Mouse (Mus musculus) kidney, adult 2 months (tissue): ENCODE data around the gene Arl15. TPM values are rescaled to one million over a fixed set of nuclear protein-coding genes. Genes with fewer than 3 reads are reported as not detected.
"Not testable (repeated sequence)": the region's sequence is repeated elsewhere in the genome, so short reads cannot be mapped to it uniquely, and the experiment has no call there.

Experiments
- DNase-seq: peaks from one replicate; pipeline ENCODE4 v3.0.0; 2021
- H3K27ac ChIP-seq: fragments of 200-500 bp; 2 replicates; pipeline ENCODE4 v1.5.1; 2012; ENCODE audit warnings: low read depth, low read length, control low read depth, inconsistent platforms; ENCODE audit not compliant: insufficient read depth
- H3K27me3 ChIP-seq: fragments of 200-500 bp; replicated peaks from 2 replicates; pipeline ENCODE4 v1.6.1; 2012; ENCODE audit warnings: mild to moderate bottlenecking, moderate library complexity, low read length, inconsistent platforms; ENCODE audit not compliant: control insufficient read depth, insufficient read depth
- H3K36me3 ChIP-seq: fragments of 200-500 bp; 2 replicates; pipeline ENCODE4 v1.6.1; 2012; ENCODE audit warnings: mild to moderate bottlenecking, moderate library complexity, low read length, inconsistent platforms; ENCODE audit not compliant: control insufficient read depth, insufficient read depth
- H3K4me1 ChIP-seq: fragments of 200-500 bp; 2 replicates; pipeline ENCODE4 v1.6.1; 2011; ENCODE audit warnings: low read length; ENCODE audit not compliant: control insufficient read depth, insufficient read depth
- H3K4me3 ChIP-seq: fragments of 200-500 bp; 2 replicates; pipeline ENCODE4 v1.5.1; 2011; ENCODE audit warnings: mild to moderate bottlenecking, low read depth, low read length, control low read depth; ENCODE audit not compliant: insufficient read depth
- CTCF ChIP-seq: fragments of 200-500 bp; conservative IDR thresholded peaks from 2 replicates; pipeline ENCODE4 v1.5.1; 2011; ENCODE audit warnings: low read depth, mild to moderate bottlenecking, control low read depth, low read length, moderate library complexity, mixed read lengths; ENCODE audit not compliant: insufficient read depth, insufficient read length
- POLR2A ChIP-seq: fragments of 200-500 bp; IDR thresholded peaks from one replicate; pipeline ENCODE4 v1.6.1; 2011; ENCODE audit warnings: low read depth, low read length, control low read depth
- WGBS: fragments of 180-500 bp; shearing (Covaris S2); methylation state at CpG from one replicate; pipeline ENCODE4 v1.1.7; 2018; 5-methylcytosine and 5-hydroxymethylcytosine counted together
- polyA plus RNA-seq: library from polyadenylated mRNA; depleted of rRNA; stranded (reverse); fragments of >200 nt; gene quantifications from 2 replicates; pipeline ENCODE4 v1.2.3, GENCODE M21; 2012

Arl15 gene
- polyA plus RNA-seq, 1 experiment, result 9.4 TPM

GRCm38 (mm10) chr13:113785803-113786202 is 8.5 kb upstream of the Arl15 start:
- no peaks in the 10 kb centered on the region for H3K27me3 ChIP-seq
- no peaks in the 10 kb centered on the region for H3K36me3 ChIP-seq
- no peaks in the 10 kb centered on the region for H3K4me1 ChIP-seq
- no peak overlapping the region for H3K27ac ChIP-seq
- 78% methylated on average over 5 of the region's 5 CpGs for WGBS
- no peak overlapping the region for H3K4me3 ChIP-seq
- DNase-seq, result no peak
- TF ChIP-seq CTCF, result no peak
- TF ChIP-seq POLR2A, result no peak

GRCm38 (mm10) chr13:113787136-113787535 is 7.2 kb upstream of the Arl15 start:
- H3K27me3 ChIP-seq, result no peaks in the 10 kb centered on the region
- H3K36me3 ChIP-seq, result no peaks in the 10 kb centered on the region
- H3K4me1 ChIP-seq, result no peaks in the 10 kb centered on the region
- TF ChIP-seq CTCF (no peak), POLR2A (no peak)
- 73% methylated on average over 8 of the region's 8 CpGs for WGBS
- H3K27ac ChIP-seq, result no peak overlapping the region
- H3K4me3 ChIP-seq, result no peak overlapping the region
- DNase-seq, result no peak

GRCm38 (mm10) chr13:113790016-113790415 is 4.3 kb upstream of the Arl15 start:
- H3K36me3 ChIP-seq, H3K27ac ChIP-seq, H3K27me3 ChIP-seq, H3K4me3 ChIP-seq, H3K4me1 ChIP-seq: not testable (repeated sequence)
- WGBS, result 68% methylated on average over 3 of the region's 3 CpGs
- DNase-seq, result peak; percentile 78

- no peaks in the 10 kb centered on the region for H3K27me3 ChIP-seq
- H3K36me3 ChIP-seq, result no peaks in the 10 kb centered on the region; the same call in 1 of the 2 replicates
- 70% methylated on average over 9 of the region's 9 CpGs for WGBS
- no peak for DNase-seq
- H3K27ac ChIP-seq, result peak overlapping the region; percentile 96
- H3K4me3 ChIP-seq, result peak overlapping the region; percentile 73
- TF ChIP-seq POLR2A, result no peak
- TF ChIP-seq CTCF, result no peak
- H3K4me1 ChIP-seq, result peaks cover 10% of the 10 kb centered on the region; the same call in 1 of the 2 replicates
Measured at GRCm38 (mm10) chr13:113793637-113794036, 668 bp upstream of the Arl15 start.

GRCm38 (mm10) chr13:113794705-113795655 is 675 bp downstream of the Arl15 start:
- Histone ChIP-seq H3K4me1 (peaks cover 13% of the 10 kb centered on the region; the same call in 1 of the 2 replicates), H3K27me3 (no peaks in the 10 kb centered on the region), H3K36me3 (no peaks in the 10 kb centered on the region; the same call in none of the 2 replicates), H3K27ac (peak overlapping the region; percentile 71), H3K4me3 (peak overlapping the region; percentile 73)
- DNase-seq, result peak; percentile 87
- TF ChIP-seq POLR2A (no peak), CTCF (no peak)
- WGBS, result under 1% methylated on average over 52 of the region's 52 CpGs

GRCm38 (mm10) chr13:113797378-113797777 is 3.1 kb downstream of the Arl15 start:
- H3K4me1 ChIP-seq, result peaks cover 13% of the 10 kb centered on the region; the same call in 1 of the 2 replicates
- no peak for DNase-seq
- 79% methylated on average over 6 of the region's 6 CpGs for WGBS
- no peaks in the 10 kb centered on the region; the same call in none of the 2 replicates for H3K36me3 ChIP-seq
- TF ChIP-seq POLR2A, result no peak
- H3K4me3 ChIP-seq, result no peak overlapping the region
- H3K27ac ChIP-seq, result no peak overlapping the region
- no peaks in the 10 kb centered on the region for H3K27me3 ChIP-seq

GRCm38 (mm10) chr13:113799361-113799760 is 5.1 kb downstream of the Arl15 start:
- Histone ChIP-seq H3K4me1 (peaks cover 17% of the 10 kb centered on the region; the same call in 1 of the 2 replicates), H3K36me3 (no peaks in the 10 kb centered on the region; the same call in none of the 2 replicates), H3K27me3 (no peaks in the 10 kb centered on the region), H3K27ac (no peak overlapping the region), H3K4me3 (no peak overlapping the region)
- DNase-seq, result no peak
- TF ChIP-seq CTCF (no peak), POLR2A (no peak)
- 85% methylated on average over 4 of the region's 4 CpGs for WGBS
